Mouse (Mus musculus): Measurements from ENCODE around the gene Cstf1. TPM values are rescaled to one million over a fixed set of nuclear protein-coding genes. Genes with fewer than 3 reads are reported as not detected.

Cstf1 gene
- polyA plus RNA-seq, 1 experiment: 28.3 TPM

- no peaks in the 10 kb centered on the region for H3K79me2 ChIP-seq (ENCODE audit: control insufficient read depth, insufficient read depth)
- no peak overlapping the region for H3ac ChIP-seq (ENCODE audit: control insufficient read depth, insufficient read length)
- no peak overlapping the region for H3K4me3 ChIP-seq
- peaks cover 32% of the 10 kb centered on the region for H3K27me3 ChIP-seq (ENCODE audit: control insufficient read depth, insufficient read depth, insufficient read length)
- no peak overlapping the region for H3K4me2 ChIP-seq (ENCODE audit: low read depth)
- H3K36me3 ChIP-seq (ENCODE audit: control insufficient read depth, insufficient read depth): no peaks in the 10 kb centered on the region
- TF ChIP-seq SRF (IDR thresholded peaks at IDR 0.05; ENCODE audit: control insufficient read depth, insufficient read length, low read depth) (no peak), REST (IDR thresholded peaks at IDR 0.05; ENCODE audit: insufficient read depth, insufficient read length) (no peak), POLR2AphosphoS2 (IDR thresholded peaks at IDR 0.05; ENCODE audit: insufficient read length, low read depth) (no peak), POLR2A (IDR thresholded peaks at IDR 0.05; ENCODE audit: insufficient read length, low read depth) (no peak), E2F4 (IDR thresholded peaks at IDR 0.05; ENCODE audit: insufficient read depth) (no peak), MYOG (IDR thresholded peaks at IDR 0.05; ENCODE audit: control insufficient read depth in 1 of 3, insufficient read depth in 1 of 3, insufficient read length in 2 of 3, low read depth in 2 of 3) (no peak), USF1 (IDR thresholded peaks at IDR 0.05; ENCODE audit: low read depth) (no peak), MAX (IDR thresholded peaks at IDR 0.05; ENCODE audit: low read depth) (no peak), TCF12 (IDR thresholded peaks at IDR 0.05; ENCODE audit: insufficient read depth, poor library complexity, severe bottlenecking) (no peak), MYOD1 (IDR thresholded peaks at IDR 0.05; ENCODE audit: control insufficient read depth in 1 of 3, insufficient read length in 2 of 3, low read depth in 2 of 3) (no peak), TCF3 (IDR thresholded peaks at IDR 0.05; ENCODE audit: insufficient read length, low read depth) (no peak), CEBPB (IDR thresholded peaks at IDR 0.05; ENCODE audit: insufficient read depth, poor library complexity, severe bottlenecking) (no peak)
These were observed 29.4 kb downstream of the Cstf1 start for GRCm38 (mm10) chr2:172399901-172400300.

GRCm38 (mm10) chr2:172401116-172401825 is 30.8 kb downstream of the Cstf1 start:
- Histone ChIP-seq H3K4me3 (no peak overlapping the region), H3K79me2 (ENCODE audit: control insufficient read depth, insufficient read depth) (no peaks in the 10 kb centered on the region), H3K27me3 (ENCODE audit: control insufficient read depth, insufficient read depth, insufficient read length) (peaks cover 32% of the 10 kb centered on the region), H3ac (ENCODE audit: control insufficient read depth, insufficient read length) (no peak overlapping the region), H3K4me2 (ENCODE audit: low read depth) (no peak overlapping the region), H3K36me3 (ENCODE audit: control insufficient read depth, insufficient read depth) (no peaks in the 10 kb centered on the region)
- TF ChIP-seq MYOG (IDR thresholded peaks at IDR 0.05; ENCODE audit: control insufficient read depth in 1 of 3, insufficient read depth in 1 of 3, insufficient read length in 2 of 3, low read depth in 2 of 3) (peak in 1 of 3 experiments; percentile 36), MYOD1 (IDR thresholded peaks at IDR 0.05; ENCODE audit: control insufficient read depth in 1 of 3, insufficient read length in 2 of 3, low read depth in 2 of 3) (peak in 1 of 3 experiments; percentile 32), POLR2AphosphoS2 (IDR thresholded peaks at IDR 0.05; ENCODE audit: insufficient read length, low read depth) (no peak), POLR2A (IDR thresholded peaks at IDR 0.05; ENCODE audit: insufficient read length, low read depth) (no peak), CEBPB (IDR thresholded peaks at IDR 0.05; ENCODE audit: insufficient read depth, poor library complexity, severe bottlenecking) (no peak)

DNA sequence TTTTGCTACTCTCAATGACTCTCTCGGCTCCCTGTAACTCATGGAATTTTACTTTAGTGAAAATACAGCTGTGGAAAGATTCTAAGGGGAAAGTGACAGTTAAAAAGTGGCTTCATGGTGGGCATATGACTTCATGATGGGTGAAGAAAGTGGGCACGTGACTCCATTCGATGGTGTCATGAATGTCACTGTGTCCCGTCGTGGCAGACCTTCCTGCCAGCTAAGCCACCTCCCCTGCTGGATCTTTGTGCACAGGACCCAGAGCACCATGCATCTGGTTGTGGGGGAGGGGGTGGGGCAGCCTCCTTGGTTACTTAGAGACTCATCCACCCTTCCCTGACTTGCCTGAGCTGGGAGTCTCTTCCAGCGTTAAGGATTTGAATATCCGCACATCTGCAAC is 33.8 kb downstream of the Cstf1 start:
- Histone ChIP-seq H3K4me2 (ENCODE audit: low read depth) (no peak overlapping the region), H3K36me3 (ENCODE audit: control insufficient read depth, insufficient read depth) (no peaks in the 10 kb centered on the region), H3K4me3 (no peak overlapping the region), H3ac (ENCODE audit: control insufficient read depth, insufficient read length) (no peak overlapping the region), H3K27me3 (ENCODE audit: control insufficient read depth, insufficient read depth, insufficient read length) (peaks cover 11% of the 10 kb centered on the region), H3K79me2 (ENCODE audit: control insufficient read depth, insufficient read depth) (no peaks in the 10 kb centered on the region)
- TF ChIP-seq TCF3 (IDR thresholded peaks at IDR 0.05; ENCODE audit: insufficient read length, low read depth) (no peak), REST (IDR thresholded peaks at IDR 0.05; ENCODE audit: insufficient read depth, insufficient read length) (no peak), POLR2A (IDR thresholded peaks at IDR 0.05; ENCODE audit: insufficient read length, low read depth) (no peak), POLR2AphosphoS2 (IDR thresholded peaks at IDR 0.05; ENCODE audit: insufficient read length, low read depth) (no peak), MAX (IDR thresholded peaks at IDR 0.05; ENCODE audit: low read depth) (no peak), E2F4 (IDR thresholded peaks at IDR 0.05; ENCODE audit: insufficient read depth) (no peak), SRF (IDR thresholded peaks at IDR 0.05; ENCODE audit: control insufficient read depth, insufficient read length, low read depth) (no peak), MYOD1 (IDR thresholded peaks at IDR 0.05; ENCODE audit: control insufficient read depth in 1 of 3, insufficient read length in 2 of 3, low read depth in 2 of 3) (no peak), USF1 (IDR thresholded peaks at IDR 0.05; ENCODE audit: low read depth) (no peak), MYOG (IDR thresholded peaks at IDR 0.05; ENCODE audit: control insufficient read depth in 1 of 3, insufficient read depth in 1 of 3, insufficient read length in 2 of 3, low read depth in 2 of 3) (no peak), CEBPB (IDR thresholded peaks at IDR 0.05; ENCODE audit: insufficient read depth, poor library complexity, severe bottlenecking) (no peak), TCF12 (IDR thresholded peaks at IDR 0.05; ENCODE audit: insufficient read depth, poor library complexity, severe bottlenecking) (no peak)

DNA sequence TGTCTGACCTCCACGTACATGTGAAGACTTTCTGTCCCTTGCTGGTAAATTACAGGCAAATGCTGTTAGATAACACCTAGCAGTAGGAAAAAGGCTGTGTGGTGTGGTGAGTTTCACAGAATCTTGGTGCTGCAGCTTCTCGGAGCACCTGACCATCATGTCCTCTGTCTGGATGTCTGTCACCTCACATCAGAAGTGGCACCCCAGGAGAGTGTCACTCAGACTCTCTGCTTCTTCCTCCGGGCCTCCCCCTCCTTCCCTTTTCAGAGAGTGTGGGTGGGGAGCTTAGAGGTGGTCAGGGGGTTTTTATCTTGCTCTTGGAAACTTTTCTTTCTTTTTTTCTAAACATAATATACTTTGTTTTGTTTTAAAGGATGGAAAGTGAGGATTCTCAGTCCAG is 34.5 kb downstream of the Cstf1 start:
- Histone ChIP-seq H3K36me3 (ENCODE audit: control insufficient read depth, insufficient read depth) (no peaks in the 10 kb centered on the region), H3K4me3 (no peak overlapping the region), H3ac (ENCODE audit: control insufficient read depth, insufficient read length) (no peak overlapping the region), H3K4me2 (ENCODE audit: low read depth) (no peak overlapping the region), H3K79me2 (ENCODE audit: control insufficient read depth, insufficient read depth) (no peaks in the 10 kb centered on the region), H3K27me3 (ENCODE audit: control insufficient read depth, insufficient read depth, insufficient read length) (peaks cover 4% of the 10 kb centered on the region)
- TF ChIP-seq POLR2A (IDR thresholded peaks at IDR 0.05; ENCODE audit: insufficient read length, low read depth) (no peak), POLR2AphosphoS2 (IDR thresholded peaks at IDR 0.05; ENCODE audit: insufficient read length, low read depth) (no peak)

DNA sequence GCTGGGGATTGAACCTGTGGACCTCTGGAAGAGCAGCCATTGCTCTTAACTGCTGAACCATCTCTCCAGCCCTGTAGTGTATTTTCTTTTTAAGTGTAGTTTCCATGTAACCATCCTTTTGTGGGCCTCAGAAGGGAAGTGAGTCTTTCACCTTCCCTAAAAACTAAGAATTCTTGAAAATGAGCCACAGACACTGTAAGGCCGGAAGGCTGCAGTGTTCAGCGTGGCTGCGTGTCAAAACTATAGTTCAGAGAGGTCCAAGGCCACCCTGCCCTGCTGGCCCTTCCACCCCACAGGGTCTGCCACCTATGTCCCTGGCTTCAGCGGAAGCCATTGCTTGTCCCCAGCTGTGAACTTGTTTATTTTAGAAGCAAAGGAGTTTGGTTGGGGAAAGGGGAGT is 35.7 kb downstream of the Cstf1 start:
- no peaks in the 10 kb centered on the region for H3K36me3 ChIP-seq (ENCODE audit: control insufficient read depth, insufficient read depth)
- H3K4me2 ChIP-seq (ENCODE audit: low read depth): no peak overlapping the region
- no peak overlapping the region for H3K4me3 ChIP-seq
- H3ac ChIP-seq (ENCODE audit: control insufficient read depth, insufficient read length): no peak overlapping the region
- TF ChIP-seq REST (IDR thresholded peaks at IDR 0.05; ENCODE audit: insufficient read depth, insufficient read length) (no peak), MYOG (IDR thresholded peaks at IDR 0.05; ENCODE audit: control insufficient read depth in 1 of 3, insufficient read depth in 1 of 3, insufficient read length in 2 of 3, low read depth in 2 of 3) (no peak), SRF (IDR thresholded peaks at IDR 0.05; ENCODE audit: control insufficient read depth, insufficient read length, low read depth) (no peak), E2F4 (IDR thresholded peaks at IDR 0.05; ENCODE audit: insufficient read depth) (no peak), MYOD1 (IDR thresholded peaks at IDR 0.05; ENCODE audit: control insufficient read depth in 1 of 3, insufficient read length in 2 of 3, low read depth in 2 of 3) (no peak)
- no peaks in the 10 kb centered on the region for H3K79me2 ChIP-seq (ENCODE audit: control insufficient read depth, insufficient read depth)
- no peaks in the 10 kb centered on the region for H3K27me3 ChIP-seq (ENCODE audit: control insufficient read depth, insufficient read depth, insufficient read length)
